Mouse (Mus musculus): ENCODE results near the gene Nfib. TPM values are rescaled to one million over a fixed set of nuclear protein-coding genes. Genes with fewer than 3 reads are reported as not detected.

Gene Nfib
- total RNA-seq, 2 experiments from 2014 or later: 136 to 138 TPM

DNA sequence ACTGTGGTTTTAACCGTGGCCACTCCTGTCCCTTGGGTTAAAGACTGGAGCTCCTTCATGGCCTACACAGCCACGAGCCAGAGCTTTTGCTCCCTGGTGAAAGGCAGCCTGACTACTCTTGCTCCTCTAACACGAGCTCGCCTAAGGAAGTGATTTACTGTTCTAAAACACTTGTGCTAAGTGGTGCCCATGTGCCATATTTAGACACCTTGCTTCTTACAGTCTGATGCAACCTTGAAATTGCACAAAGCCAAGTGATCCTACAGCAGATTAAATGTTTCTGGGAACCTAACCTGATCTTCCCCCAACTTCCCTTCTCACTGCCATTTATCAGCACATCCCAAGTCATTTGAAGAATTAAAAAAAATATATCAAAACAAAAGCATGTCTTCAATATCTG lies 317.9 kb downstream of the Nfib start:
- intact Hi-C loops (cut with DNase I): no loop called here
- DNase-seq: no peak

GRCm38 (mm10) chr4:82386222-82386993 lies 319.1 kb downstream of the Nfib start:
- DNase-seq: no peak
- intact Hi-C loops (cut with DNase I): no loop called here

GRCm38 (mm10) chr4:82385638-82386037 lies 319.9 kb downstream of the Nfib start:
- no peak for DNase-seq
- intact Hi-C loops (cut with DNase I): no loop called here

DNA sequence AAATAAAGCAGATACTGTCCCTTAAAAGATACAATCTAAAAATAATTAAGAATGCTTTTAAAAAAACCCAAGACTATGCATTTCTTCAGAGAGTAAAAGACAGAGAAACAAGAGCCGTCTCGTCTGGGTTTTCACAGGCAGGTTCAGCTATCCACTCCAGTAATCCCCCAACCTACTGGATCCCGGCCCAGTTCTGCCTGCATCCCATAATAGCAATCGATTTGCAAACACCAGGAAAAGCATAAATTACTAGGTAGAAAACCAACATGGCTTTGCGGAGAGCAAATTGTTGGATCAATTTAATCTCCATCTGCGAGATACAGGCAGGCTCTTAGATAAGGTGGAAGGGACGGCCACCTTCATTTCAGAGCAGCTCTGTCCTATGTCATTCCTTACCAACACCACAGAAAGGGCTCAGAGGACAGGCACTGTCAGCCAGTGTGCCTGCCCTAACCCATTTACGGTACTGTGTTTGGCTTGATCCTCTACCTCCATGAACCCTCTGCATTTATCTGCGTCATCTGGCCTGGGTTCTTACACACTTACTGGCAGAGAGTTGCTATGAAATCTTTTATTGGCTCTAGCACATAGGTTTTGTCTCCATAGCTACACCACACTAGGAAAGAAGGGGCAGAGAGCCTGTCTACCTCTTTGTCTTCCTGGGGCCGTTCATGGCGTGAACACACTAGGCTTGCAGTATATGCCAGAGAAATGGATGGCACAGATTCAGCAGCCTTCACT lies 321.4 kb downstream of the Nfib start:
- DNase-seq: no peak
- intact Hi-C loops (cut with DNase I): no loop called here

- intact Hi-C loops (cut with DNase I): no loop called here
- DNase-seq: no peak
These were observed 322.2 kb downstream of the Nfib start for GRCm38 (mm10) chr4:82383346-82383745.

DNA sequence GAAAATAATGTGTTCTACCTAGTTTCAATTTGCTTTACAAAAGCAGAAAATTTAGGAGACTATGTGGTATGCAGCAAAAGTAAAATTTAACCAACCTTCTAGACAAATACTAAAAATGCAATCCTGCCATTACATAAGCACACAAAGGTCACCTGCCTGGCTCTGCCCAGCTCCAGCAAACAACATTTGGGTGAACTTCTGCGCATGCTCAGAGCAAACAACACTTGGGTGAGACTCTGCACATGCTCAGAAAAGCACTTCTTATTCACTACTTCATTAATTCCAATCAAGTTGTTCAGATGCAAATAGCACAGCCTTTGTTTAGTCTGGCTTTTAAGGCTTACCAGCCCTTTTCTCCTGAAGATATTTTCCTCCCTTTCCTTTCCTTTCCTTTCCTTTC lies 323.8 kb downstream of the Nfib start:
- intact Hi-C loops (cut with DNase I): loop anchor here (2.0 kb wide), 1 partner anchor 15 kb away; no protein-coding TSS in a partner anchor
- no peak for DNase-seq

DNA sequence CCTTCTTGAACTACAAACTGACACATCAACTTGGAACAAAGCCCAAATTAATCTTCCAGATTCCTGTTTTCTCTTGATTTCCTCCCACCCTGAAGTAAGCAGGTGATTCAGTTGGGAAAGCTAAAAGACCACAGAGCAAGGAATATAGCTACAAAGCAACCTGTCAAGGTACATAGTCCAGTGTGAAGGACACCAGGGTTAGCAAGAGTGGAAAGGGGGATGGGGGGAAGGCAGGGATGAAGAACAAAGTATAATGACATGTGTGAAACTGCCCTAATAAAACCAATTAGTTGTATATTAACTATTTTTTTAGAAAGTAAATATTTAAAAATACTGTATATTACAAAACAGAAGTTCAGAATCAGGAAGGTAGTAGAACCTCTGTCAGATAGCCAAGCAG lies 325.0 kb downstream of the Nfib start:
- no peak for DNase-seq
- intact Hi-C loops (cut with DNase I): loop anchor here (2.0 kb wide), 1 partner anchor 14 kb away; no protein-coding TSS in a partner anchor

DNA sequence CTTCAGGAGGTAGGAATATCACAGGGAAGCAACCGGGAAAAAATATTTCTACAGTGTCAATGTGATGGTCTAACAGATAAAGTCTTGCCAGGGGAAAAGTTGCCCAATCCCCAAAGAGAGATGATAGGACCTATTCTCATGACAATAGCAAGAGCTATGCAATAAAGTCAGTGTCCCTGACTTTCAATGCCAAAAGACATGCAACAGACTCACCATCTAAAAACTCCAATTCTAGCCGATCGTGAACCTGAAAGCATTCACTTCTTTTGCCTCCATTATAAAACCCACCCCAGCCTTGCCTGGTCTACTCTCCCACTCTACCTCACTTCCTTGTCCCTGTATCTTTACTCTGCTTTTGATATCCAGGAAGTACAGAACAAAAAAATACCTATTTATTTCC lies 327.5 kb downstream of the Nfib start:
- intact Hi-C loops (cut with DNase I): no loop called here
- no peak for DNase-seq

DNA sequence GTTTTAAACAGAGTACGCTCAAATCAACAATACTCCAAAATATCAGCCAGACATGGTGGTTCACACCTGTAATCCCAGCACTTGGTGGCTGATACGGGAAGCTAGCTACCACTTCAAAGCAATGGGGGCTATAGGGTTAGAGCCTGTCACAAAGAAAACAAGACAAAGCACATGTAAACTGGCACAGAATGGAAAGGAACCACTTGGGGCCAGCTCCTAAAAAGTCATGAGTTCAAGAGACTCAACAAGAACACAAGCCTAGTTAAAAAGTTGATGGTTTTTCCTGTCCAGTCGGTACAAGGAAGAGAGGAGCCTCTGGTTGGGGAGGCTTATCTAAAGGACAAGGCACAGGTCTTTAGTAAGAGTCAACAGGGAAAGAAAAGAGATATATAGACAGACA lies 327.9 kb downstream of the Nfib start:
- no peak for DNase-seq
- intact Hi-C loops (cut with DNase I): no loop called here

- DNase-seq: no peak
- intact Hi-C loops (cut with DNase I): no loop called here
These were observed 331.0 kb downstream of the Nfib start for GRCm38 (mm10) chr4:82374560-82374959.

- no peak for DNase-seq
- intact Hi-C loops (cut with DNase I): no loop called here
These were observed 333.3 kb downstream of the Nfib start for GRCm38 (mm10) chr4:82372217-82372616.

- no peak for DNase-seq
- intact Hi-C loops (cut with DNase I): no loop called here
These were observed 334.1 kb downstream of the Nfib start for GRCm38 (mm10) chr4:82371471-82371870.

GRCm38 (mm10) chr4:82369011-82369776 lies 336.4 kb downstream of the Nfib start:
- intact Hi-C loops (cut with DNase I): no loop called here

GRCm38 (mm10) chr4:82368091-82368775 lies 337.3 kb downstream of the Nfib start:
- no peak for DNase-seq
- intact Hi-C loops (cut with DNase I): no loop called here

More at GRCm38 (mm10) chr4:82369011-82369776, 336.4 kb downstream of the Nfib start:
- no peak for DNase-seq

GRCm38 (mm10) chr4:82364696-82365385 lies 340.7 kb downstream of the Nfib start:
- DNase-seq: no peak
- intact Hi-C loops (cut with DNase I): no loop called here

GRCm38 (mm10) chr4:82363951-82364350 lies 341.6 kb downstream of the Nfib start:
- intact Hi-C loops (cut with DNase I): no loop called here
- no peak for DNase-seq

DNA sequence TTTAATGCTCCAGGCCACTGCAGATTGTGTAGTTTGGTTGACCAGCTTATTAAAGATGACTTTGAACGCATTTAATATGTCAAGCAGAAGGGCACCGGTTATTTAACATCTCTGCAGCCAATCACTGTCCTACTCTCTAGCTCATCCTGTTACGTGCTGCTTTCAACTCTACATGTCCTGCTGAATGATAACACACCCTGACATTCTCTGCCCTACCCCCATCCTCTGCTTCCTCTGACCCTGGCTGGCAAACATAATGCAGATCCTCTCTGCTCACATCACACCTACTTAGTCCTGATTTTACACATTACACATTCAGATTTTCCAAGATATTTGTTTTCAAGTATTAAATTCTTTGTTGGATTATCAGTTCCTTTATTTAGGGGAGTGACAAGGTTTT lies 343.3 kb downstream of the Nfib start:
- peak in 1 of 2 experiments; percentile 15 for DNase-seq
- intact Hi-C loops (cut with DNase I): no loop called here

GRCm38 (mm10) chr4:82360081-82360511 lies 345.5 kb downstream of the Nfib start:
- intact Hi-C loops (cut with DNase I): no loop called here

GRCm38 (mm10) chr4:82359110-82359509 lies 346.4 kb downstream of the Nfib start:
- no peak for DNase-seq
- intact Hi-C loops (cut with DNase I): no loop called here

More at GRCm38 (mm10) chr4:82360081-82360511, 345.5 kb downstream of the Nfib start:
- DNase-seq: no peak

DNA sequence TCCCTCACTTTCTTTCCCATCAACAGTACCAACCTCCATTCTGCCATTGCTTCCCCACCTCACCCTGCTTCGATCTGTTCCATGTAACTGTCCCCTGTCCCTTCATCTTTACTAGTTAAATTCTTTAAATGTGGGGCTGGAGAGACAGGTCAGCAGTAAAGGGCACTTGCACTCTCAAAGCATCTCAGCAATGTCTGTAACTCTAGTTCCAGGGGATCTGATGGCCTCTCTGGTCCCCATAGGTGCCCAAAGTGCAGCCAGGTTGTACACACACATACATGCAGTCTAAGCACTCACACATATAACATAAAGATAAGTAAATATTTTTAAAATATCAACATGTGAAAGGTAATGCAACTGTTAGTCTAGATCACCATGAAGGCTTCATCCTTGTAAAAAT lies 356.5 kb downstream of the Nfib start:
- intact Hi-C loops (cut with DNase I): no loop called here
- no peak for DNase-seq

All from heart, postnatal 14 days (tissue).